Mouse (Mus musculus): ENCODE measurements around the gene Atg101.

DNA sequence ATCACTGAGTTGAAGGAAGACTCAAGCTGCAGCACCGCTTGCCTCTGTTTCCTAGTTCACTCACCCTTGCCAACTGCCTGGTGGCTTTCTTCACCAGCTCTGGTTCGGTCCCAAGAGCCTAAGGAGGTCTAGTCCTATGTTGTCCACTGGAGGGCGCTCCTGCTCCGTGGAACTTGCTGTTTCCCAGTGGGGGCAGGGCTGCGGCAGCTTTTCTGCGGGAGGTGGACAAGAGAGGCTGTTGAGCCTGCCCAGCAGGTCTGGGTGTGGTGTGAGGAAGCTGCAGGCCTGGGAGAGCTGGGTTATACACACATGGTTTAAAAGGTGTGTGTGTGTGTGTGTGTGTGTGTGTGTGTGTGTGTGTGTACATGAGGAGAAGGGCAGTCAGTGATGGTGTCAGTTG lies 43.2 kb downstream of the Atg101 start:
- peak; percentile 94 for TF ChIP-seq CTCF (IDR thresholded peaks at IDR 0.05; ENCODE audit: low read depth, low read length)
- no peak for TF ChIP-seq POLR2A (IDR thresholded peaks at IDR 0.05; ENCODE audit: insufficient read depth, low read length)
- peak; percentile 91 for TF ChIP-seq EP300 (IDR thresholded peaks at IDR 0.05; ENCODE audit: insufficient read depth, low read depth, low read length)

Data from ES-Bruce4 (cell line).